ENCODE assay signal across 9 mouse cellular contexts in the genomic region with DNA sequence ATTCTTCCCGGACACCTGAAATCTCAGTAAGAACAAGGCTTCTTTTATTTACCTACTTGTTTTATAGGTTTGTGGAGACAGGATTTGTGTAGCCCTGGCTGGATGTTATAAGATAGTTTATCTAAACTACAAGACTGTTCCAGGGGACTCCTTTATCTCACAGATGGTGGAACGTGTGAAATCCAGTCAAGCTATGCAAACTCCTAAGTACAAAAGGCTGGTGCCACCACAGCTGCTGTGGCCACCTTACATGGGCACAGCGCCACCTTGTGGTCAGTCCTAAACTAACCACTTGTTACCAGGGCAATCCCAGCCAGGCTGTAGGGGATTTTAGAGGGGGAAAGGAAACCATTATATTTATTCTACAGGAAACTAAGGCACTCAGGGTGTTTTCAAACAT. TPM values are rescaled to one million over a fixed set of nuclear protein-coding genes. Genes with fewer than 3 reads are reported as not detected.
A peak's percentile ranks its signal among the peaks of the same experiment; 100 is the strongest.
DNase-seq lines count a peak whose midpoint lies in the region; ATAC-seq and TF ChIP-seq lines count a peak whose summit lies in the region.
"Had no signal": no experiment of that assay in that cellular context is flagged by ENCODE, and none has a peak within 500 bp of the region (broad histone marks: within the 10 kb centered on the region; RNA-seq: fewer than 3 reads in every experiment).

No protein-coding gene starts in this region.

- no peak overlapping the region for H3K27ac ChIP-seq in forebrain, embryonic 16.5 days (ENCODE audit: low read length)
- H3K27ac ChIP-seq in hindbrain, embryonic 16.5 days (ENCODE audit: low read depth, low read length), result no peak overlapping the region
- no peak overlapping the region for H3K27ac ChIP-seq in limb, embryonic 10.5 days

- intact Hi-C loops in heart, postnatal 25 days (cut with DNase I), result loop anchor here (2.0 to 10.0 kb wide), 2 partner anchors 164 to 198 kb away; a partner anchor contains a TSS

- H3K36me3 ChIP-seq in forebrain, embryonic 16.5 days (ENCODE audit: control insufficient read depth, insufficient read depth), result peaks cover 22% of the 10 kb centered on the region
- H3K36me3 ChIP-seq in hindbrain, embryonic 16.5 days (ENCODE audit: control insufficient read depth, insufficient read depth, low read length), result peaks cover 32% of the 10 kb centered on the region
- peaks cover 84% of the 10 kb centered on the region for H3K36me3 ChIP-seq in limb, embryonic 10.5 days
- H3K36me3 ChIP-seq in myocyte (ENCODE audit: control insufficient read depth, insufficient read depth), result peaks cover 14% of the 10 kb centered on the region

- H3K4me1 ChIP-seq in forebrain, embryonic 16.5 days (replicated peaks; ENCODE audit: control insufficient read depth, insufficient read depth, low read length), result peaks cover 9% of the 10 kb centered on the region
- H3K4me1 ChIP-seq in hindbrain, embryonic 16.5 days (ENCODE audit: control insufficient read depth, insufficient read depth, low read depth, low read length), result peaks cover 9% of the 10 kb centered on the region
- H3K4me1 ChIP-seq in limb, embryonic 10.5 days, result peaks cover 8% of the 10 kb centered on the region

- H3K9ac ChIP-seq in forebrain, embryonic 16.5 days (replicated peaks; ENCODE audit: low read depth, low read length), result no peak overlapping the region
- H3K9ac ChIP-seq in hindbrain, embryonic 16.5 days (ENCODE audit: low read depth, low read length), result no peak overlapping the region

- ATAC-seq in forebrain, embryonic 16.5 days, result peak; percentile 27; the same call in 1 of the 2 replicates
- peak; percentile 67 for ATAC-seq in hindbrain, embryonic 16.5 days

- H3K27me3 ChIP-seq in forebrain, embryonic 16.5 days (replicated peaks; ENCODE audit: control insufficient read depth, insufficient read depth, low read length), result no peaks in the 10 kb centered on the region
- no peaks in the 10 kb centered on the region for H3K27me3 ChIP-seq in hindbrain, embryonic 16.5 days (replicated peaks; ENCODE audit: control insufficient read depth, insufficient read depth, low read length)
- no peaks in the 10 kb centered on the region for H3K27me3 ChIP-seq in limb, embryonic 10.5 days (ENCODE audit: low read depth, poor library complexity, severe bottlenecking)
- H3K27me3 ChIP-seq in myocyte (ENCODE audit: control insufficient read depth, insufficient read depth, insufficient read length), result no peaks in the 10 kb centered on the region
- H3K27me3 ChIP-seq: megakaryocyte, embryonic 14.5 days had no signal

- no peak overlapping the region for H3ac ChIP-seq in myocyte (ENCODE audit: control insufficient read depth, insufficient read length)

- peaks cover 24% of the 10 kb centered on the region for H3K79me2 ChIP-seq in myocyte (ENCODE audit: control insufficient read depth, insufficient read depth)

- no peak overlapping the region for H3K4me2 ChIP-seq in forebrain, embryonic 16.5 days (ENCODE audit: low read length)
- H3K4me2 ChIP-seq in hindbrain, embryonic 16.5 days (ENCODE audit: low read length), result no peak overlapping the region
- no peak overlapping the region for H3K4me2 ChIP-seq in myocyte (ENCODE audit: low read depth)

- H3K4me3 ChIP-seq in forebrain, embryonic 16.5 days (replicated peaks; ENCODE audit: low read length), result no peak overlapping the region
- H3K4me3 ChIP-seq in hindbrain, embryonic 16.5 days (ENCODE audit: low read length), result no peak overlapping the region
- H3K4me3 ChIP-seq in limb, embryonic 10.5 days, result no peak overlapping the region
- no peak overlapping the region for H3K4me3 ChIP-seq in myocyte
- H3K4me3 ChIP-seq: megakaryocyte, embryonic 14.5 days had no signal

- no peaks in the 10 kb centered on the region for H3K9me3 ChIP-seq in forebrain, embryonic 16.5 days (ENCODE audit: control insufficient read depth, low read length)
- H3K9me3 ChIP-seq in hindbrain, embryonic 16.5 days (ENCODE audit: control insufficient read depth, low read length), result no peaks in the 10 kb centered on the region
- no peaks in the 10 kb centered on the region for H3K9me3 ChIP-seq in limb, embryonic 10.5 days (replicated peaks)
- H3K9me3 ChIP-seq: megakaryocyte, embryonic 14.5 days had no signal

- no peak for TF ChIP-seq POLR2A in myocyte (IDR thresholded peaks at IDR 0.05; ENCODE audit: insufficient read length, low read depth)

- peak; percentile 75 to 88 for DNase-seq in heart, adult 18-20 months
- DNase-seq in heart, postnatal 25 days (ENCODE audit: low spot score), result no peak
- DNase-seq in c-Kit-positive CD71-positive TER-119-positive erythroid progenitor cells, embryonic 14.5 days (ENCODE audit: low spot score), result peak; percentile 80
- DNase-seq in limb, embryonic 10.5 days (ENCODE audit: low spot score), result peak; percentile 90
- DNase-seq in spleen, postnatal 14 days (ENCODE audit: low spot score in 2 of 2), result peak; percentile 45 to 80

- 30% methylated on average over 3 of the region's 3 CpGs for WGBS in forebrain, embryonic 16.5 days
- 31% methylated on average over 3 of the region's 3 CpGs for whole genome bisulfite sequencing in hindbrain, embryonic 16.5 days
- 35% methylated on average over 3 of the region's 3 CpGs for WGBS in limb, embryonic 10.5 days

TF ChIP-seq in myocyte, 11 proteins besides CTCF, POLR2A, EP300 and RAD21:
- TF ChIP-seq SRF (IDR thresholded peaks at IDR 0.05; ENCODE audit: control insufficient read depth, insufficient read length, low read depth) (no peak), TCF12 (IDR thresholded peaks at IDR 0.05; ENCODE audit: insufficient read depth, poor library complexity, severe bottlenecking) (no peak), POLR2AphosphoS2 (IDR thresholded peaks at IDR 0.05; ENCODE audit: insufficient read length, low read depth) (peak; percentile 71), E2F4 (IDR thresholded peaks at IDR 0.05; ENCODE audit: insufficient read depth) (no peak), MYOD1 (IDR thresholded peaks at IDR 0.05; ENCODE audit: control insufficient read depth in 1 of 3, insufficient read length in 2 of 3, low read depth in 2 of 3) (peak in 2 of 3 experiments; percentile 50 to 69), MYOG (IDR thresholded peaks at IDR 0.05; ENCODE audit: control insufficient read depth in 1 of 3, insufficient read depth in 1 of 3, insufficient read length in 2 of 3, low read depth in 2 of 3) (peak in 2 of 3 experiments; percentile 29 to 51), USF1 (IDR thresholded peaks at IDR 0.05; ENCODE audit: low read depth) (no peak), CEBPB (IDR thresholded peaks at IDR 0.05; ENCODE audit: insufficient read depth, poor library complexity, severe bottlenecking) (no peak)

RNA-seq across cellular contexts. Expression of a gene that starts 5.1 kb away (rescaled TPM):
- total RNA-seq in heart, adult 18-20 months (2021), result 100 to 1,000 TPM; 138 to 161 TPM
- total RNA-seq in heart, postnatal 25 days (2021), result 100 to 1,000 TPM; 172 to 178 TPM
- 324 and 352 TPM in 2 replicates for polyA plus RNA-seq in forebrain, embryonic 16.5 days (2015; fragmentation: Nextera tagmentation; extraction: Ambion mirVana)
- polyA plus RNA-seq in hindbrain, embryonic 16.5 days (2015; fragmentation: Nextera tagmentation; extraction: Ambion mirVana), result 281 and 311 TPM in 2 replicates
- 420 and 432 TPM in 2 replicates for polyA plus RNA-seq in limb, embryonic 10.5 days (2016; fragmentation: Nextera tagmentation; extraction: Ambion mirVana)
- 291 TPM for polyA plus RNA-seq in myocyte (2012; fragmentation: generic; extraction: Trizol)

RNA-seq across cellular contexts. Expression of a gene that starts 5.2 kb away (rescaled TPM):
- total RNA-seq in heart, adult 18-20 months (2021), result 1 to 10 TPM; 4.7 to 5.2 TPM
- 1 to 10 TPM; 4.5 to 4.7 TPM for total RNA-seq in heart, postnatal 25 days (2021)
- polyA plus RNA-seq in forebrain, embryonic 16.5 days (2015; fragmentation: Nextera tagmentation; extraction: Ambion mirVana), result 47.4 and 48.9 TPM in 2 replicates
- 27.6 and 29.4 TPM in 2 replicates for polyA plus RNA-seq in hindbrain, embryonic 16.5 days (2015; fragmentation: Nextera tagmentation; extraction: Ambion mirVana)
- polyA plus RNA-seq in limb, embryonic 10.5 days (2016; fragmentation: Nextera tagmentation; extraction: Ambion mirVana), result 188 and 204 TPM in 2 replicates
- 14.1 TPM for polyA plus RNA-seq in myocyte (2012; fragmentation: generic; extraction: Trizol)

RNA-seq across cellular contexts. Expression of a gene that starts 16.0 kb away (rescaled TPM):
- 10 to 100 TPM; 23.6 to 26.1 TPM for total RNA-seq in heart, adult 18-20 months (2021)
- total RNA-seq in heart, postnatal 25 days (2021), result 10 to 100 TPM; 20.2 to 23.7 TPM
- 171 and 179 TPM in 2 replicates for polyA plus RNA-seq in forebrain, embryonic 16.5 days (2015; fragmentation: Nextera tagmentation; extraction: Ambion mirVana)
- 169 and 177 TPM in 2 replicates for polyA plus RNA-seq in hindbrain, embryonic 16.5 days (2015; fragmentation: Nextera tagmentation; extraction: Ambion mirVana)
- 142 and 155 TPM in 2 replicates for polyA plus RNA-seq in limb, embryonic 10.5 days (2016; fragmentation: Nextera tagmentation; extraction: Ambion mirVana)
- 120 TPM for polyA plus RNA-seq in myocyte (2012; fragmentation: generic; extraction: Trizol)

RNA-seq across cellular contexts. Expression of a gene that starts 41.8 kb away (rescaled TPM):
- 1 to 10 TPM; 4.2 to 6.2 TPM for total RNA-seq in heart, adult 18-20 months (2021)
- 1 to 10 TPM; 4.5 to 6.8 TPM for total RNA-seq in heart, postnatal 25 days (2021)
- 0.29 and 0.30 TPM in 2 replicates for polyA plus RNA-seq in forebrain, embryonic 16.5 days (2015; fragmentation: Nextera tagmentation; extraction: Ambion mirVana)
- 0.95 and 1.1 TPM in 2 replicates for polyA plus RNA-seq in hindbrain, embryonic 16.5 days (2015; fragmentation: Nextera tagmentation; extraction: Ambion mirVana)
- 6.8 and 8.4 TPM in 2 replicates for polyA plus RNA-seq in limb, embryonic 10.5 days (2016; fragmentation: Nextera tagmentation; extraction: Ambion mirVana)
- polyA plus RNA-seq in myocyte (2012; fragmentation: generic; extraction: Trizol), result 1.5 TPM
